Mouse (Mus musculus): ENCODE measurements at regions not wholly inside any gene's neighbourhood (a gene's known extent, or its start where the extent isn't known, plus 50 kb on each side); places are given as distances from the start of the nearest gene placed in this dataset.
"Not testable (repeated sequence)": the region's sequence is repeated elsewhere in the genome, so short reads cannot be mapped to it uniquely, and the experiment has no call there.

DNA sequence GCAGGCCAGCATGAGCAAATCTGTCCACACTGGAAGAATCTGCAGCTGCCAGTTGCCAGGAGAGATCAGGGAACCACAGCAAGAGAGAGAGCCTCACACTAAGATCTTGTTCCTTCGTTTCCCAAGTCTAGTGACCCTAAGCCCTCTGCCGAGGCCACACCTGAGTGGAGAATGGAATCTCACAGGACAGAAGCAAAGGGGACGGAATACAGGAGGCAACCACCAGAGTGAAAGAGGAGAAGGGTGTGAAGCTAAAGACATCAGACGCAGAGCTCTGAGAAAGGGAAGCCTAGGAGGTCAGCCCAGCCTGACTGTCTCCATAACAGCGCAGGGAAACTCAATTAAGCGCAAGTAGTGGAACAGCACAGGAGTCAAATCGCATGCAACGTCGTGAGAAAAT is 75.0 kb downstream of the Suds3 start:
- no peak for DNase-seq (ENCODE audit: low spot score in 2 of 2)

DNA sequence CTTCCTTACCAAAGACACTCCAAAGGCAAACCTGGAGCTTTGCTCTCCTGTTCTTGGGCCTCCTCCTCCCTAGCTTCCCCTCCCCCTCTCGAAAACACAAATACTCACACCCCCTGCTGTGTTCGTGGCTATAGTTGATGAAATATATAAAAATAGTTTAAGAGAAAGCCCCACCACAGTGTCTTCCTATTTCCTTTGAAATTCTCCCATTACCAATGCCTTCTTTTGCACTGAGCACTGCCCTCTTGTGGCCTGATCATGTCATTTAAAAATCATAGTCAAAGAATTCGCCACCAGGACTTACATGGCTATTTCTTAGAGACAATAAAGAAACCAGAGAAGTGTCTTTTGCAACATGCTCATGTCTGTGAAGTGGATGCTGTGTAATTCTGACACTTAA is 78.7 kb downstream of the Suds3 start:
- no peak for DNase-seq (ENCODE audit: low spot score in 2 of 2)

DNA sequence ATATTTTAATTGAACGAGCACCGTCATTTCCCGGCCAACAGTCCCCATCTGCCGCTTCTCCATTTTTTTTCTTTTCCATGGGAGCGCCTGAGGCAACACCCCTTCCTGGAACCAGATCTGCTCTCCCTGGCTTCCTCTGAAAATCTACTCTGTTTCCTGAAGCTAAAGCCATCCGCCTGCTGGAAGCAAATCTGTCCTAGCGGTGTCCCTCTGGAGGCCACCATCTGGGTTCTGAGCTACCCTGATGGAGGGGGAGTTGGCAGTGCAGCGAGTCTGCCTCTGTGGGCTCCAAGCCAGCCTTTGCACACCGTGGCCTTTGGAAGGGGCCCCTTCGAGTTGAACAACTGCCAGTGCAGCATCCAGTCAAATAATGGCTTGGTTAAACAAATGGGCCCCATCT is 83.8 kb downstream of the Suds3 start:
- DNase-seq (ENCODE audit: low spot score in 2 of 2): no peak

DNA sequence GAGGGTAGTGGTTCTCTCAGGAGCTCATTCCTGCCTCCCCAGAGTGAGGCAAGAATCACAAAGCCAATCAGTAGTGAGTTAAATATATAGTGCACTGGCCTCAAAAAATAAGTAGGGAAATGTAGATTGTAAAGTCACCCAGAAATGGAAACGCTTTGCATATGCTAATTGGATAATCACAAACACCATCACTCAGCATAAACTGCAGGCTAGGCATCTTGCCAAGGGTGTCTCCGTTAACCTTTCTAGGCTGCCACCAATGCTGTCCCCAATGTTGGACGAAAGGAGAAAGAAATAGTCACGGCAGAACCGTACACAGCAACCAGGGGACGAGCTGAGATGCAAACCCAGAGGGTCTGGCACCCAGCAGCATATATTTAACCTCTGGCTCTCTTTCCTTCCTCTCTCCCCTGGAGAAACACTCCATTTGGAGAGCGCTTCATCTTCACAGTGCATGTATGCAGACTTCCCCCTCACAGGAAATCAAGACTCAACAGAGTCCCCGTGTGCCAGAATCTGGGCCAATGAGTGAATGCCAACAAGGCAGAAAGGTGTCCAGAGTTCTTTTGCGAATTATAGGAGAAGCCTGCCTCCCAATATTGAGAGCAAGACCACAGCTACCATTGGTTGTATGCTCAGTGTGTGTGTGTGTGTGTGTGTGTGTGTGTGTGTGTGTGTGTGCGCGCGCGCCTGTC is 90.1 kb downstream of the Suds3 start:
- no peak for DNase-seq (ENCODE audit: low spot score in 2 of 2)

DNA sequence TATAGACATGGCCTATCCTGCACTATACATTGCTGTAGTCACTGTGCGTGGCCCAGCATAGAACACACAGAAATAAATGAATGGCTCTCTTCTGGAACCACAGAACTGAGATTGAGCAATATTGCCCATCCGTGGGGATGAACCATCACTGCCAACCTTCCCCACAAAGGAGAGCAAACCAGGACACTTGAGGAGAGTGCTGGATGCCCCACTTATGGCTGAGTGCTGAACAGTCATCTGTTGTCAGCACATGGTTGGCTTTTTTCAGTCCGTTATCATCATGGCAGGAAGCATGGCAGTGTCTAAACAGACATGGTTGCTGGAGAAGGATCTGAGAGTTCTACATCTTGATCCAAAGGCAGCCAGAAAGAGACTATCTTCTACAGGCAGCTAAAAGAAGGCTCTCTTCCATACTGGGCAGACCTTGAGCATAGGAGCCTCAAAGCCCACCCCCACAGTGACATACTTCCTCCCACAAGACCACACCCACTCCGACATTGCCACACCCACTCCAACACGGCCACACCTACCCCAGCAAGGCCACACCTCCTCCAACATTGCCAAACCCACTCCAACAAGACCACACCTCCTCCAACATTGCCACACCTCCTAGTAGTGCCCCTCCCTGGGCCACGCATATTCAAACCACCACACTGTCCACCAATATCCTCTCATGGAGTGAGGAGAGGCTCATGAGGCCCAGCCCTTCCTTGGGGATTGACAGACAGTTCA is 97.3 kb downstream of the Suds3 start:
- no peak for DNase-seq (ENCODE audit: low spot score in 2 of 2)

DNA sequence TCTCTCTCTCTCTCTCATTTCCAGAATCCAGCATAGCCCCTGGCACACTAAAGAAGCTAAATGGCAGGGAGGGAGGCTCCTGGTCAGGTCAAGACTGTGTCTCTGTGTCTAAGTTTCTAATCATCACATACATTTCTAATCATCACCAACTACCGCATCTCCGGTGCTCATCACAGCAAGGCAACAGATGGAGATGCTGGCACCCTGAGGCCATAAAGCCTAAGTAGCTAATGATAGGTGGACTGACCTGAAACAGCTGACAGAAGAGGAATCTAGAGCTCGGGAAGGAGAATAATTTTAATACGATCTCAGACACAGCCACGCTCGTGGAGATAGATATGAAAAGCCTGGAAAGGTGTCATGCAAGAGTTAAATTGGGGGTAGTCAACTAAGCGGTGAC is 104.8 kb downstream of the Suds3 start:
- no peak for DNase-seq (ENCODE audit: low spot score in 2 of 2)

DNA sequence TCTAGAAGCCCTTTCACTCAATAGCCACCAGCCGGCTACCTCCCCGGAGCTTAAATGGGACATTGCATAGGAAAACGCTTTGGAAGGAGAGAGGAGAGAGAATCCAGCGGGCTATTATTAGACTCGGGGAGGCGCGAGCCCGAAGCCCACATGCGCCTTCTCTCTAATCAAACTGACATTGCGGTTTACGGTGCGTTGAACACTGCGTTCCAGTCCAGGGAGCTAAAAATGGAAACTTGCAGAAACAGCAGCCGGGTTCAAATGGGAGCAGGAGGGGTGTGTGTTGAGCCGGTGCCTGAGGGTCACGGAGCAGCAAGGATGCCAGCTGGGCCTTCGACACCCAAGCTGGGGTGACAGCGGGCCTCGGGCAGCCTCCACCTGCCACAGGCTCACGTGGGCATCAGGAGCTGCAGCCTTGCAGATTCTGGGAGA is 115.1 kb downstream of the Suds3 start:
- peak; percentile 77 to 85 for DNase-seq (ENCODE audit: low spot score in 2 of 2)

DNA sequence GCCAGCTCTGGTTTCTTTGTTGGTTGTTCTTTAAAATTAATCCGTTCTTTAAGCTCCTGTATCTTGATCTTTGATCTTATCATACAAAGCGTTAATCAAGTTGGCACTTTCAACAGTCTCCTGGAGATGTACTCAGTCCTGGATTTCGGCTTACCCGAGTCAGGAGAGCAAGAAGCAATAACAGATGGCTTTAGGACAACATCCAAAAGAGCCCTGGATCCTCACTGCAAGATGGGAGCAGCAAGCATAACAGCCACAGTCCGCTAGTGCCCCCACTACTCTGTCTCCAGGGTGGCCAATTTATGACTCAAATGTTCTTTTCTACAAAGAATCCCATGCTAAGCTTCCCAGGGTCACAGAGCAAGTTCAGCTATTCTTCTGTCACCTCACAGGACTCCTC is 121.4 kb downstream of the Suds3 start:
- no peak for DNase-seq (ENCODE audit: low spot score in 2 of 2)

DNA sequence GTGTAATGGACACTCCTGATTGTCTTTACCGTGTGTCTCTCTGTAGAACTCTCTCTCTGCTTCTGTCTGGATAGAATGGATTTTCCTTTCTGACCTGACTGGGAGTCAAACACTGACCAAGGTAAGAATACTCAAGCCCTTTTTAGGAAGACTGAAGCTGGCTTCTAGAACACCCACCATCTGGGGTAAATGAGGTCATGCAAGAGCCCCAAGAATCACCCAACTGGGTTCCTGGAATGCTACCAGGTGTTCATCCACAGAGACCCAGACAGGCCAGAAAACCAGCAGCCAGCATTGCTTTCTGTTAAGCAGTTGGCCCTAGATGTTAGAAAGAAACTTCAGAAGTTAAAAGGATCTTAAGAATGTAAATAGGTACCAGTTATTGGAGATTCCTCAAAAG is 122.2 kb downstream of the Suds3 start:
- no peak for DNase-seq (ENCODE audit: low spot score in 2 of 2)

DNA sequence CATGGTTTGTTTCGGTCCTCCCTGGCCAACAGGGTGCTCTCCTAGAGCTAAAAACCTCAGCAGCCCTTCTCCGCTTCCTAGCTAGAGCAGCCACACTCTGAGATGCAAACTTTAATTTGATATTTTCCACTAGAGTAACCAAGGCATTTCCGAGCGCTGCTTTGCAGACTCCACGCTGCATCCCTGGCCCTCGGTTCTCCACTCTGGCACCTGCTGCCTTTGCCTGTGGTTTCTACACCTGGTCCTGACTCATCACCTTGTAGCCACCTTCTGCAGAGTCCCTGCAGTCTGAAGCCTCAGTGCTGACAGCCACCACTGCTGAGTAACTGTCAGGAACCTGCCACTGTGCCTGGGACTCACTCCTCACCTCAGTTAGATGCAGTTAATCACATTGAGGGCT is 124.5 kb downstream of the Suds3 start:
- no peak for DNase-seq (ENCODE audit: low spot score in 2 of 2)

DNA sequence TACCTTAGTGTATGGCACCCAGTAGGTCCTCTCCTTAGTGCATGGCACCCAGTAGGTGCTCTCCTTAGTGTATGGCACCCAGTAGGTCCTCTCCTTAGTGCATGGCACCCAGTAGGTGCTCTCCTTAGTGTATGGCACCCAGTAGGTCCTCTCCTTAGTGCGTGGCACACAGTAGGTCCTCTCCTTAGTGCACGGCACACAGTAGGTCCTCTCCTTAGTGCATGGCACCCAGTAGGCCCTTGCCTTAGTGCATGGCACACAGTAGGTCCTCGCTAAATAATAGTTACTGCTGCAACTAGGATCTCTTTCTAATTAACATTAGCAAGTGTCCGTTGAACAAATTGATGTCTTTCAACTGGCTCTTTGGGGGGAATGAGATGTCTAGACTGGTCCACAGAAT is 144.4 kb downstream of the Suds3 start:
- not testable (repeated sequence) for DNase-seq (ENCODE audit: low spot score in 2 of 2)

DNA sequence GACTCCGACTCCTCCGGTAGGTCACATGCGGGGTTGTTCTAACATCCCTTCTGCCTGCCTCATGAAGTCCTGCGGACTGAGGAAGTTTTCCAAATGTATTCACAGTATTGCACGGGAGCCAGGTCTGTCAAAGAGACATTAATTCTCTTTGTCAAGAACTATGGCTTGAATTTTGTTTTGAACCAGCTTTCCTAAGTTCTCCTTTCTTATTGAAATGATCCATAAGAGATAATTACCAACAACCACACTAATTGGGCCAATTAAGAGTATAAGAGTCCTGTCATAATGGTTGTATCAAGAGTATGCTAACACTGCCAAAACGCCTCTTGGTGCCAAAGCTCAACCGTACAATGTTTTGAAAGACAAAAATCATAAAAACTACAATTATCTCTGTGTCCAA is 151.7 kb downstream of the Suds3 start:
- no peak for DNase-seq (ENCODE audit: low spot score in 2 of 2)

DNA sequence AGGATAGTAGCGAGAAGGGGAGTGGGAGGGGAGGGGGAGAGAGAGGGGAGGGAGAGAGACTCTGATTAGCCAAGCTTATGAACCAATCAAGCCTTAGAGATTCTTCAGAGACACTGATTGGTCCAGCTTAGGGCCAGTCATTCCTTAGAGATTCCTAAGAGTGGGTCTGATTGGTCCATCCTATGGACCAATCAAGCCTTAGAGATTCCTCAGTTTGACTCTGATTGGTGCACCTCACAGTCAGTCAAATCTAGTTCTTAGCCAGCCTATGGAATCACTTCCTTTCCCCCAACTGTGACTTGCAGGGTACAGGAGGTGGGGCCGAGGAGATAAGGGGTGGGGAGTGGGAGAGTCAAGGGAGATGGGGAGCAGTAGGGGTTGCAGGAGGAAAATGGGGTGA is 152.8 kb downstream of the Suds3 start:
- no peak for DNase-seq (ENCODE audit: low spot score in 2 of 2)

DNA sequence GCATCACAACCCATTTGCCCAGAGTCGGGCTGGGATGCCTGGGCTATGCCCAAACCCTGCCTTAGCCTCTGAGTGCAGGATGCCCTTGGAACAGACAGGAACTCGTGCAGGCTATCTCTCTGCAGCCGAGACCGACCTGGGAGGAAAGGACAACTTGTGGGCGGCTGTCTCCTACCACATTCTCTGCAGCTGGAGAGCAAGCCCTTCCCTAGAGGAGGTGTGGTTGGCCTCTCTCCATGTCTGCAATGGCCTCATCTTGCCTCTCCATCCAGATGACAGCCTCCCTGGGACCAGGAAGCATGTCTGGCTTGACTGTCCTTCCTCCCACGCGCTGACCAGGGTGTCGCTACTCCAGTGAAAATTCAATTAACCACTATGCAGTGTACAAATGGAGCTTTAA is 155.9 kb downstream of the Suds3 start:
- DNase-seq (ENCODE audit: low spot score in 2 of 2): no peak

DNA sequence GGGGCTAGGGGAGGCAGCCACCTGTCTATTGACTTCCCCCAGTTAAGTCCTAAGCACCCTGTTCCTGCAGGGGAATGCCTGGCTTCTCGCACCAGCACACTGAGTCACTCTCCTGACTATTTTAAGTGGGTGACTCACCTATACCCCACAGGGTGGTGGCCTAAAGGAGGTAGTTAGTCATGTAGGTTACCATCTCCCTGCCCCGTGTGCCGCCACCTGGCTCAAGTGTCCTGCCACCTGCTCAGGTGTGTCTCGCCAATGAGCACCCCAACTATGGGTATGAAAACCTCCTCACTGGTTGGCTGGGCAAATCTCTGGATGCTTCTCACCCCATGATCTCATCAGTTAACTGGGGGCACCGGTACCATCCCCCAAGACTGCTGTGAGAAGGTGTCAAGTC is 157.8 kb downstream of the Suds3 start:
- no peak for DNase-seq (ENCODE audit: low spot score in 2 of 2)

DNA sequence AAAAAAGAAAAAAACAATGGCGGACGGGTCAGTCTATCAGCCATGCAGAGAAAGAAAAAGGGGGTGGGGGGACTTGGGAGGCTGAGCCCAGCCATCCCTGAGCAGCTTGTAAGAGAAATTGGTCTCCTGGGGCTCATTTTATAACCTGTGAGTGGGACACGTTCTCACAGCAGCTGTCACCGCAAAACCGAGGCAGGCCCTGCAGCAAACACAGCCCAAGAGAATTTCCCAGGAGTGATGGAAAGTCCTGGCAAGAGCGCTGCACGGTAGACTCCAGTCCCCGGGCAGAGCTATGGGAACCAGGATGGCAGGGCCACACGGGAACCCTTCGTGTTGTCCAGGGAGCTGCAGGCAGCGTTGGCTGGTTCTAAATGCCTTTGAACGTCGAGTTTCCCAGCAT is 159.3 kb downstream of the Suds3 start:
- no peak for DNase-seq (ENCODE audit: low spot score in 2 of 2)

DNA sequence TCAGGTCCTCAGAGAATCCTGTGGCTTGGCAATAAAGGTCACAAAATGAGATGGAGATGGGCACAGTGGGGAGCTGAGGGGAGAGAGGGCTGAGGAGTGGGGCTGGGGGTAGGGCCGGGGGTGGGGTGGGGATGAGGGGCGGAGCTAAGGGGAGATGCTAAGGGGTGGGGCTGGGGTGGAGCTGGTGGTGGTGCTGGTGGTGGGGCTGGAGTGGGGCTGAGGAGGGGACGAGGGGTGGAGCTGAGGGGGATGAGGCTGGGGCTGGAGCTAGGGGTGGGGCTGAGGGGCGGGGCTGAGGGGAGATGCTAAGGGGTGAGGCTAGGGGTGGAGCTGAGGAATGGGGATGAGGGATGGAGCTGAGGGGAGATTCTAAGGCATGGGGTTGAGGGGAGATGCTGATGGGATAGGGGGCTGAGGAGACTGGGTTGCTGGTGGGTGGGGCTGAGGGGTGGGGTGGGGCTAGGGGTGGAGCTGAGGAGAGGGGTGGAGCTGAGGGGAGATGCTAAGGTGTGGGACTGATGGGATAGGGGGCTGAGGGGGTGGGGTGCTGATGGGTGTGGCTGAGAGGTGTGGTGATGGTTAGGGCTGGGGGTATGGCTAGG is 165.5 kb downstream of the Suds3 start:
- DNase-seq (ENCODE audit: low spot score in 2 of 2): no peak

DNA sequence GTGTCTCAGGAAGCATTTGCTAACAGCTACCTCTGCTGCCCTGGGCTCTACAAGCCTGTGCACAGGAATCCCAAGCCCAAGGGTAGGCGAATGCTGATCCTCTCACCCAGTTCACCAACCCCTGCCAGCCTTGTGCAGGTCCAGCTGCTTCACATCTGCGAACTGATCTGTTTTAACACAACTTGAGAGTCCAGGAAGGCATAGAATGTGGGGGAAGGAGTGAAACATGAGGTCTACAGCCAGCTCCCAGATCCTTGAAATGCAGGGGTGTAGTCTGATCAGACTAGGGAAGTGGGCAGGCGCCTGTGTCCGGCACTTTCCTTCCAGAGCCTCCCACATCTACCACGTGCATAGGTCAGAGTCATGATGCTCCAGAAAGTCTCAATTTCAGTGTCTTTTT is 181.3 kb downstream of the Suds3 start:
- DNase-seq (ENCODE audit: low spot score in 2 of 2): no peak

DNA sequence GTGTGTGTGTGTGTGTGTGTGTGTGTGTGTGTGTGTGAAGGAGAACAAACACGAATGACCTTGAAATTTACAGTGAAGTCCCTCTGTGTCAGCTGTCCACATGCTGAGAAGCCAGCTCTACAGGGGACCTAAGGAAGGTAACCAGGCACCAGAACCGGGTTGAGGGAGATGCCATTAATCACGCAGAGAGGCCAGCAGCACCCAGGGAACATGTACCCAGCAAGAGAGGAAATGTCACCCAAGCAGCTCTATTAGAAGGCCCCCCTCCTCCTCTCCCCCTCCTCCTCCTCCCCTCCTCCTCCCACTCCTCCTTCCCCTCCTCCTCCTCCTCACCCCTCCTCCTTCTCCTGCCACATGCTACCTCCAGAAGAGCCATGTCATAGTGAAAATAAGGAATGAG is 181.8 kb downstream of the Suds3 start:
- DNase-seq (ENCODE audit: low spot score in 2 of 2): no peak

DNA sequence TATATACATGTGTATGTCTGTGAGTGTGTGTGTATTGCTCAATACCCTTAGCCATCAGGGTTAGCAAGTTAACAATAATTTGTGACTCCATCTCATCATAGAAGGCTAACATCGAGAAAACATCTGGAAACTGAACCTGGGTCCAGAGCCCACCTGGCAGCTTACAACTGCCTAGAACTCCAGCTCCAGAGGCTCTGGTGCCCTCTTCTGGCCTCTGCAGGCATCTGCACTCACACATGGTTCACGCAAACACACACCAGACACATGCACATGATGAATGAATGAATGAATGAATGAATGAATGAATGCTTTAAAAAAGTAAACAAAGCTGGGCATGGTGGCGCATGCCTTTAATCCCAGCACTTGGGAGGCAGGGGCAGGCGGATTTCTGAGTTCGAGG is 182.8 kb downstream of the Suds3 start:
- DNase-seq (ENCODE audit: low spot score in 2 of 2): no peak

DNA sequence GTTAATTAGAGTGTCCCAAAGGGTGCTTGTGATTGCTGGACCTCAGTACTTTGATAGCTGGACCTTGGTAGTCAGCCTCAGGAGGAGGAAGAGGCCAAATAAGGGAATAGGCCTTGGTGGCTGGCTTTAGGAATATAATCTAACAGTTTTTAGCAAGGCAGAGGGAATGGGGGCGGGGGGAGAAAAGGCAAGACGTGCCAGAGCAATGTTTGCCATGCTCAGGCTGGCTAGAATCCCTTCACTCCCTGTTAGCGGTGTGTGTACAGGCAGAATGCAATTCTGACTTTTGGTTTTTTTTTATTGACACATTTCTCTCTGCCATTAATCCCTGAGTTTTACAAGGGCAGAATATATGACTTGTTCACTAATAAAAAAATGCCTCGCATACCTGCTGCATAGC is 192.2 kb downstream of the Suds3 start:
- no peak for DNase-seq (ENCODE audit: low spot score in 2 of 2)

DNA sequence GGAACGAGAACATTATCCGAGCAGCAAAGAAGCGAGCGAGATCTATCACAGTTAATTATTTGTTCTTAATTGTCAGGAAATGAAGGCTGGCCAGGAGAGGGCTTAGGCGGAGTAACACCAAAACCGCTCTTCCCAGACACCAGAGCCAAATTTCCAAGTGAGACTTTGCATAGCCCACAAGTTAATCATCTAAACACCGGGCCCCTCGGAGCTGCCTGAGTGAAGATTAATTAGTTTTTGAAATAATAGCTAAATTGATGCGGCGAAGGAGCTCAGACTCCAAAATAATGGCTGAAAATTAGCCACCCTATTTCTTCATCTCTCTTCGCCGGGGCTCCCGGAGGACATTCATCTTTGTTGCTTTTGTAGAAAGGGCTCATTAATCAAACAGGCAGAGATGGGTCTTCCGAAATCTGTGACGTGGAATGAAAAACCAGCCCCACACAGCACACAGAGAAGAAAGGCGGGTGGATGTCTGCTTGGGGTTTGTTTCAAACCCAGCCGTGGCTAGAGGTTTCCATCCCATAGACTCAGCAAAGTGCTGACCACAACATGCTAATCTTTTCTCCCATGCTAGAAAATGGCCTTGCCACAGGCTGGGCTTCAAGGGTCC is 193.7 kb downstream of the Suds3 start:
- no peak for DNase-seq (ENCODE audit: low spot score in 2 of 2)

DNA sequence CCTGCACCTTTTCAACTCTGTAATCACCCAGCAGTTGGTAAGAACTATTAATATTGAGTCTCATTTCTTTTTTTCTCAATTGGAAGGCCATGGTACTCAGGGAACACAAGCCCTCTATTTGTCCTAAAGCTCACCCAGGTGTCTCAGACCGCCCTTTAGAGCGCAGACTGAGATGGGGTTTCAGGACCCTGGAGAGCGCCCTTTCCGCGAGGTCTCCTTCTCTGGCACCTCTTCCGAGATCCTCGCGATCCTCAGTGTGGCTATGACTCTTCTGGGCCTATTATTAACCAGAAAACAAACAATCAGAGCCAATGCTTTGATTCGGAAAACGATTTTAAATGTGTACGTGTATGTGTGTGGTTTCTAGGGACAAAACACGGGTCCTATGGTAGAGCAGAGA is 201.0 kb downstream of the Suds3 start:
- DNase-seq (ENCODE audit: low spot score in 2 of 2): no peak
